Mouse (Mus musculus) stomach, postnatal 0 days (tissue): Measurements from ENCODE around the gene Ccr2.

ENCODE experiments used
- CTCF ChIP-seq: IDR thresholded peaks from 2 replicates; pipeline ENCODE4 v1.5.1; 2016; ENCODE audit warnings: antibody characterized with exemption, low read depth, mild to moderate bottlenecking, moderate library complexity
- EP300 ChIP-seq: optimal IDR thresholded peaks from 2 replicates; pipeline ENCODE3; 2016; ENCODE audit warnings: antibody characterized with exemption

- no peak for TF ChIP-seq CTCF
- no peak for TF ChIP-seq EP300
These were observed 5.5 kb downstream of the Ccr2 start for GRCm38 (mm10) chr9:124107232-124107631.
